Mouse (Mus musculus): Measurements from ENCODE around the gene Fam102b.

GRCm38 (mm10) chr3:108974920-108975485 lies 52.4 kb downstream of the Fam102b start:
- TF ChIP-seq MAX (IDR thresholded peaks at IDR 0.05) (no peak), CTCF (IDR thresholded peaks at IDR 0.05; ENCODE audit: control insufficient read depth, insufficient read depth, insufficient read length) (no peak), USF1 (IDR thresholded peaks at IDR 0.05; ENCODE audit: low read depth) (no peak), FOSL1 (IDR thresholded peaks at IDR 0.05; ENCODE audit: insufficient read depth, low read length, poor library complexity, severe bottlenecking) (no peak), CEBPB (IDR thresholded peaks at IDR 0.05; ENCODE audit: low read depth) (no peak), MYOD1 (IDR thresholded peaks at IDR 0.05; ENCODE audit: control insufficient read depth, insufficient read length, low read depth) (peak; percentile 37), MYOG (IDR thresholded peaks at IDR 0.05; ENCODE audit: control insufficient read depth, extremely low read depth, insufficient read length) (no peak)
